Mouse (Mus musculus) spleen, postnatal 10 days (tissue): ENCODE results near the gene Tpm4.

ENCODE experiments used
- DNase-seq, 2 experiments: peaks; one replicate each; pipeline ENCODE4 v3.0.0; 2021 to 2022; ENCODE audit warnings: low spot score in 2 of 2

Tpm4 gene

DNA sequence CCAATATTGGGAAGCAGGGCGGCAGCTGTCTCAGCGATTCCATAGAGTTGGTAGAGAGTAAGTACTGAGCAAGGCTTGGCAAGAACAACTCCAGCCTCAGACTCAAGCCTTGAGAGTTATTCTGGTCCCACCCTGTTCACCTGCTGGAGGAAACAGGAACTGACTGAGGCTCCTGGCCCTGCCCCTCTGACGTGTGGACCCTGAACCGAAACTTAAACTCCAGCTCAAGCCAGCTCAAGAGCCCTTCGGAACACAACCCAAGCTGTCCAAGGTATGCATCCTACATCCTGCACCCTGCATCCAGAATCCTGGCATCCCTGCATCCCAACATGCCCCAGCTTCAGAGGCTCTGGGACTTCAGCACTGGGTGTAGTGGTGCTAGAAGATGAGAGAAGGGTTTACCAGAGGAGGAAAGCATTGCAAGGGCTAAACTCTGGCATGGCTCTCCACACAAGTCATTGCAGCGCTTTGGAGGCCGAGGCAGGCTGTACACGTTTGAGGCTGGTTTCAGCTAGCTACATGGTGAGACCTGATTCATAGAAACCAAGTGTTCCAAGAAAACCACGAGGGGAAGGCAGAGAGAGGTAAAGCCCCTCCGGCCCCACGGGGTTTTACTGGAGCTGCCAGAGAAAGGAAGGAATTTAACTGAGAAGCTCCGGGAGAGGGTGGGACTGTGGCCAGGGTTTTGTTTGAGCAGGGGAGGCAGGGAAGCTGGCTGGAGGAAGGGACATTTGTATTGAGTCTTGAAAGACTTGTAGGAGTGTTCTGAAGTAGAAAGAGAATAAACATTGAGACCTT, 54.8 kb downstream of the Tpm4 start, which contains the start of gene Hsh2d:
TSS of gene Hsh2d (plus strand) at position 222 of the 798 bp plus-strand sequence.
- peak; percentile 41 to 76 for DNase-seq

DNA sequence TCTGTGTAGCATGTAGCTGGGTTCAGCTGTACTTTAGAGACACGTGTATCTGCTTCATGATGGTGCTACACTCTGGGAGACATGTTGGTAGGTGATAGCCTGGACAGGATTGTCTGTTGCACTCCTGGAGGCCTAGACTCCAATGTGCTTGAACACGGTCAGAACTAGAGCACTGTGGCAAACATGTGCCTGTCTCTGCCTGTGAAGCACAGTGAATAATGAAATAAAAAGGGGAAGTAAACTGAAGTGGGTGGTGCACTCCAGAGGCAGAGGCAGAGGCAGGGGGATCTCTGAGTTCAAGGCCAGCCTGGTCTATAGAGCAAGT, 55.4 kb downstream of the Tpm4 start:
- DNase-seq: no peak

DNA sequence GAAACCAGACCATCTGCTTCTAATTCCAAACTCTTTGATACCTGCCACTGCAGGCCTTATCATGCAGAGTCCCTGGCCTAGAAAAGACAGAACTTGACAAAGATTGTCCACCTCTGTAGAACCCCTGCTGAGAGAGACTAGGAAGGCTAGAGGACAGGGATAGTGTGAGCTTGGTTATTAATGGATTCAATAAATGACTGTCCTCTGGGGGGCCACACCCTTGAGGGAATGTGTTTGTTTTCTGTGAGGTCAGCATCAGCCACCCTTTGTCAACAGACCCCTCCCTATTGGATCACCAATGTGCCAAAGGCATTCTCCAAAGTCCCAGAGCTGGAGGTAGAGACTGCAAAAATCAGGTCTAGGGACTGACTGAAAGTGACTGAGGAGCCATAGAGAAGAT, 57.3 kb downstream of the Tpm4 start:
- DNase-seq: no peak

DNA sequence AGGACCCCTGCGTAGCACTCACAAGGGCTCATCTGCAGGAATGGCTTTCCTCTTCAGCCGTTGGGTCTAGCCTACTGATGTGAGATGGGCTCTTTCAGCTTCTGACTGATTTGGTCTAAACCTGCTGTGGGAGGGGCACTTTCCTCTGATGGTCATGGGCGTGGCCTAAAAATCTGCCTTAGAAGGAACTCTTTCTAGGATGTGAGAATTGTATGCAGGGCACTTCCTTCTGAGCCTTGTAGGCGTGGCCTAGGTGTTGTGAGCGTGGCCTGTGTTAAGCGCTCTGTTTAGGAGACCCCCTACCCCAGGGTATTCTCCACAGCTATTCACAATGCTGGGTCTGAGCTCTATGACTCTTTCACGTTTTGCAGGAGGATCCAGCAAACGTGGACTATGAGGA, 63.2 kb downstream of the Tpm4 start:
- no peak for DNase-seq
